Mouse (Mus musculus): ENCODE data around the gene Frs2.

- TF ChIP-seq TAL1 (conservative IDR thresholded peaks at IDR 0.05; ENCODE audit: low read depth, low read length) (no peak), CTCF (IDR thresholded peaks at IDR 0.05; ENCODE audit: low read depth, low read length) (no peak), GATA1 (IDR thresholded peaks at IDR 0.05; ENCODE audit: borderline replicate concordance, low read length) (no peak)
Measured at GRCm38 (mm10) chr10:117096096-117096495, 52.2 kb downstream of the Frs2 start.
